Mouse (Mus musculus) small intestine, adult 2 months (tissue): Measurements from ENCODE around the gene Olfr910.

Experiments
- CTCF ChIP-seq: fragments of 200-500 bp; IDR thresholded peaks from 2 replicates; pipeline ENCODE4 v1.5.1; 2012; ENCODE audit warnings: low read depth, mild to moderate bottlenecking, control low read depth, inconsistent platforms, low read length, moderate library complexity, mixed read lengths; ENCODE audit not compliant: insufficient replicate concordance, insufficient read length; ENCODE audit errors: extremely low read depth
- POLR2A ChIP-seq: fragments of 200-500 bp; IDR thresholded peaks from 2 replicates; pipeline ENCODE4 v1.6.1; 2012; ENCODE audit warnings: low read depth, mild to moderate bottlenecking, control low read depth, inconsistent platforms, low read length, moderate library complexity

GRCm38 (mm10) chr9:38521280-38521679 lies 16.4 kb upstream of the Olfr910 start, which contains the start of gene Olfr911-ps1:
- TF ChIP-seq CTCF (no peak), POLR2A (no peak)
